Mouse (Mus musculus) heart, embryonic 14.5 days (tissue): ENCODE data around the gene Pigu. TPM values are rescaled to one million over a fixed set of nuclear protein-coding genes. Genes with fewer than 3 reads are reported as not detected.

ENCODE experiments used
- ATAC-seq: fragments of 200-750 bp; cut with Nextera tagmentation; 2 replicates; pipeline ENCODE4 v1.8.0; 2017; ENCODE audit warnings: low read depth, moderate TSS enrichment; ENCODE audit not compliant: insufficient number of reproducible peaks, insufficient read depth, low FRiP score
- H3K27ac ChIP-seq, 2 experiments: fragments of 200-500 bp in 1 of 2; fragments of 300-500 bp in 1 of 2; sonication (generic) in 1 of 2; replicated peaks in 1 of 2; 2 replicates each; pipeline ENCODE4 v1.5.1; 2012 to 2014; ENCODE audit warnings: low read depth in 2 of 2, low read length in 2 of 2, control low read depth in 1 of 2, mild to moderate bottlenecking in 1 of 2, mixed read lengths in 1 of 2; ENCODE audit not compliant: control insufficient read depth in 1 of 2, insufficient read depth in 1 of 2
- H3K27me3 ChIP-seq: fragments of 300-500 bp; sonication (generic); 2 replicates; pipeline ENCODE4 v1.6.1; 2014; ENCODE audit warnings: mild to moderate bottlenecking, low read length, control low read depth; ENCODE audit not compliant: control insufficient read depth, insufficient read depth
- H3K36me3 ChIP-seq: fragments of 300-500 bp; sonication (generic); 2 replicates; pipeline ENCODE4 v1.6.1; 2014; ENCODE audit warnings: mild to moderate bottlenecking, control low read depth, low read length, mixed read lengths; ENCODE audit not compliant: control insufficient read depth, insufficient read depth
- H3K4me1 ChIP-seq, 2 experiments: fragments of 200-500 bp in 1 of 2; fragments of 300-500 bp in 1 of 2; sonication (generic) in 1 of 2; 2 replicates each; pipeline ENCODE4 v1.6.1; 2012 to 2014; ENCODE audit warnings: low read length in 2 of 2, control low read depth in 1 of 2, mixed read lengths in 1 of 2; ENCODE audit not compliant: control insufficient read depth in 2 of 2, insufficient read depth in 2 of 2
- H3K4me2 ChIP-seq: fragments of 300-500 bp; sonication (generic); 2 replicates; pipeline ENCODE4 v1.6.1; 2014; ENCODE audit warnings: mild to moderate bottlenecking, low read length
- H3K4me3 ChIP-seq, 2 experiments: fragments of 200-500 bp in 1 of 2; fragments of 300-500 bp in 1 of 2; sonication (generic) in 1 of 2; 2 replicates each; pipeline ENCODE4 v1.5.1; 2012 to 2014; ENCODE audit warnings: low read length in 2 of 2, mild to moderate bottlenecking in 2 of 2, control low read depth in 1 of 2, low read depth in 1 of 2, moderate library complexity in 1 of 2; ENCODE audit not compliant: control insufficient read depth in 1 of 2, insufficient read depth in 1 of 2
- H3K9ac ChIP-seq: fragments of 300-500 bp; sonication (generic); 2 replicates; pipeline ENCODE4 v1.6.1; 2014; ENCODE audit warnings: mild to moderate bottlenecking, low read length
- H3K9me3 ChIP-seq: fragments of 300-500 bp; sonication (generic); 2 replicates; pipeline ENCODE4 v1.6.1; 2016; ENCODE audit warnings: low read length, control low read depth; ENCODE audit not compliant: control insufficient read depth
- WGBS: fragments of 180-500 bp; shearing (Covaris S2); extraction: QIAGEN DNeasy Blood & Tissue Kit; methylation state at CpG from one replicate; pipeline ENCODE4 v1.1.7; 2014; 5-methylcytosine and 5-hydroxymethylcytosine counted together
- polyA plus RNA-seq: library from polyadenylated mRNA; unstranded; fragments of >200 nt; fragmentation: Nextera tagmentation; extraction: Ambion mirVana; gene quantifications from 2 replicates; pipeline ENCODE4 v1.2.1, GENCODE M21; 2014

Gene Pigu
- polyA plus RNA-seq, 1 experiment from 2014 or later: 57.0 TPM

DNA sequence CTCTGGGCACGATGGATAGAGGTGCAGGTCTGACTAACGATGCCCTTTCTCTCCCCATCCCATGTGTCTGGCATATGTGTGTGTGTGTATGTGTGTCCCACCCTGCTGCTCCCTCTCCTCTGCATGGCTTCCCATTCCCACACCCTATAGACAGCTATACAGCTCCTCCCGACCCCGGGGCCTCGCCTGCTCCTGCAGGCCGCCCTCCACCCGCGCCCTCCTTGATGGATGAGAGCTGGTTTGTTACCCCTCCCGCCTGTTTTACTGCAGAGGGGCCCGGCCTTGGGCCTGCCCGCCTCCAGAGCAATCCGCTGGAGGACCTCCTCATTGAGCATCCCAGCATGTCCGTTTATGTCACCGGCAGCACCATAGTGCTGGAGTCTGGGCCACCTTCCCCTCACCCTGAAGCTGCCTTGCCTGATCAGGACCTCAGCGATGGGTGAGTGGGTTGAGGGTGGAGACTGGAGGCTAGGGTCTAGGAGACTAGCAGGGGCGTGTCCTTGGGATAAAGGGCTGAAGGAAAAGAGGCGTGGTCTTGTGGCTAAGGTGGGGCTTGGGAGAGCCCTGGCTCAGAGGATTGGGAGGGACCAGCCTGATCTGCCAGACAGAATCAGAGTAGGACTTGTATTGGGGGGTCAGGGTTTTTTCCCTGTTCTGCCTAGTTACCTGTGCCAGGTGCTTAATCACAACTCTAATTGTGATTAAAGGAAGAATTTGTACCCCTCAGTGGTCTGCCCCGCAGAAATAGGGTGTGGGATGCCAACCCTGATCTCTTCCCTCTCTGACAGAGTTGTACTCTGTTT lies 28.7 kb upstream of the Pigu start:
- Histone ChIP-seq H3K4me3 (no peak overlapping the region), H3K27ac (no peak overlapping the region), H3K4me1 (peaks cover 13 to 43% of the 10 kb centered on the region in 2 experiments), H3K4me2 (no peak overlapping the region), H3K9me3 (no peaks in the 10 kb centered on the region), H3K9ac (no peak overlapping the region; the same call in 1 of the 2 replicates), H3K27me3 (no peaks in the 10 kb centered on the region), H3K36me3 (peaks cover 63% of the 10 kb centered on the region)
- WGBS: 71% methylated on average over 18 of the region's 18 CpGs
- ATAC-seq: no peak

DNA sequence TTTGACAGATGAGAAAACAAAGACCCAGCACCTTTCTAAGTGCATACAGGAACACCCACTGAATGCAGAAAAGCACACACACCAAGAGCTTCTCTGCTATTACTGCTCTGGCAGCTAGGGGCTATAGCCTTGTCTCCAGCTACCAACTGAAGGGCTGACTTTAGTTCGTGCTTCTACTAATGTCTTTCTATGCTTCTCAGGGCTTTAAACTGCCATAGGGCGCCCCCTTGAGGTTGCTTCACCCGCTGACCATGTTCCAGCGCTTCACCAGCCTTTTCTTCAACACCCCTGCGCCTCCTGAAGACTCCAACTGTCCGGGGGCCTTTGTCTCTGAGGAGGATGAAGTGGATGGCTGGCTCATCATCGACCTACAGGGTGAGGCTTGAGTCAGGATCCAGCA lies 27.9 kb upstream of the Pigu start:
- H3K4me2 ChIP-seq: no peak overlapping the region
- H3K27me3 ChIP-seq: no peaks in the 10 kb centered on the region
- no peak overlapping the region for H3K4me3 ChIP-seq
- H3K9me3 ChIP-seq: no peaks in the 10 kb centered on the region
- no peak overlapping the region for H3K27ac ChIP-seq
- no peak for ATAC-seq
- no peak overlapping the region for H3K9ac ChIP-seq
- H3K4me1 ChIP-seq: peaks cover 13 to 47% of the 10 kb centered on the region in 2 experiments
- 35% methylated on average over 7 of the region's 7 CpGs for whole genome bisulfite sequencing
- H3K36me3 ChIP-seq: peaks cover 55% of the 10 kb centered on the region

DNA sequence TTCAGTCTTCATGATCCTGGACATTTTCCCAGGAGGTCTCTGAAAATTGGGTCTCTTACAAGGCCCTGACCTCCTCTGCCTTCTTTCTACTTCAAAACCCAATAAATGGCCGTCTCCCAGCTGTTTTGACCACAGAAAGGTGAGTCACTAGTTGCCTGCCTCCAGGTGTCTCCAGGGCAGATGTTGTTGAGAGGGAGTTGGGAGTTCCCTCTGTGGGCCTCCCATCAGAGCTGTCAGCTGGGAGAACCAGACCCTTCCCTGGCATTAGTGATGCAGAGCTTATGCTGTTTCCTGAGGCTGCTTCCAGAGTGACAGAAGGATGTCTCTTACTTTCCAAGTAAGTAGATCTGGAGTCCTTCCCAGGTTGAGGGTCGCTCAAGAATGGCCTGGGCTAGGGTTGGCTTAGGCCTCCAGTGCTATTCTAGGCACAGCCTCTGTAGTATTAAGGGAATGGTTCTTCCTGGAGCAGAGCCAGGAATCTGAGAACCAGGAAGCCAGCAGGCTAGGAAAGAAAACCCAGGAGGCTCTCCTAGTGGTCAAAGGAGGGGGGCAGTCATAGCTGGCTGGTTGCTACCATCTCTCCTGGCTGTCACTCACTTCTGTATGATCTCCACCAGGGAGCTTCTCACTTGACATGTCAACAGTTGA lies 25.7 kb upstream of the Pigu start:
- H3K9ac ChIP-seq: peak overlapping the region; percentile 95
- 34% methylated on average over 2 of the region's 2 CpGs for WGBS
- peak overlapping the region; percentile 78 to 84 for H3K4me3 ChIP-seq
- H3K27ac ChIP-seq: peak overlapping the region; percentile 67 to 100
- H3K27me3 ChIP-seq: no peaks in the 10 kb centered on the region
- peak overlapping the region; percentile 78 for H3K4me2 ChIP-seq
- ATAC-seq: peak; percentile 28
- peaks cover 9 to 33% of the 10 kb centered on the region in 2 experiments for H3K4me1 ChIP-seq
- peaks cover 33% of the 10 kb centered on the region for H3K36me3 ChIP-seq
- H3K9me3 ChIP-seq: no peaks in the 10 kb centered on the region

DNA sequence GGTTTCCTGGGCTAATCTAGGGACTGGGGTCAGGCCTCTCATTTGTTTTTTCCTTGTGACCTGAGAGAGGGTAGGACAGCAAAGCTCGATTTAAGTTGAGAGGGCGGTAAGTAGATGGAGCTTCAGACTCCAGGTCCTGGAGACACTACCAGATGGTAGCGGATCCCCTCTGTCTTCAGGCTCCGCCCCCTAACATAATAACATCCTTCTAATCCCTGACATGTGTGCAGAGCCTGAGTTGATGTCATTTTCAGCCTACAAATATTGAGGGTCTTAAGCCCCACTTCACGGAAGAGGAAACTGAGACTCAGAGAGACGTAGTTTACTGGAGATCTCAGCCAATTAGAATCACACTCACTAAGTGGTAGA lies 25.1 kb upstream of the Pigu start:
- ATAC-seq: no peak
- Histone ChIP-seq H3K4me3 (peak overlapping the region; percentile 78 to 84), H3K27me3 (no peaks in the 10 kb centered on the region), H3K4me1 (peaks cover 9 to 33% of the 10 kb centered on the region in 2 experiments), H3K9ac (peak overlapping the region; percentile 95), H3K4me2 (peak overlapping the region; percentile 78), H3K27ac (peak overlapping the region; percentile 67 to 100), H3K36me3 (peaks cover 27% of the 10 kb centered on the region), H3K9me3 (no peaks in the 10 kb centered on the region)
- 11% methylated on average over 6 of the region's 6 CpGs for WGBS

DNA sequence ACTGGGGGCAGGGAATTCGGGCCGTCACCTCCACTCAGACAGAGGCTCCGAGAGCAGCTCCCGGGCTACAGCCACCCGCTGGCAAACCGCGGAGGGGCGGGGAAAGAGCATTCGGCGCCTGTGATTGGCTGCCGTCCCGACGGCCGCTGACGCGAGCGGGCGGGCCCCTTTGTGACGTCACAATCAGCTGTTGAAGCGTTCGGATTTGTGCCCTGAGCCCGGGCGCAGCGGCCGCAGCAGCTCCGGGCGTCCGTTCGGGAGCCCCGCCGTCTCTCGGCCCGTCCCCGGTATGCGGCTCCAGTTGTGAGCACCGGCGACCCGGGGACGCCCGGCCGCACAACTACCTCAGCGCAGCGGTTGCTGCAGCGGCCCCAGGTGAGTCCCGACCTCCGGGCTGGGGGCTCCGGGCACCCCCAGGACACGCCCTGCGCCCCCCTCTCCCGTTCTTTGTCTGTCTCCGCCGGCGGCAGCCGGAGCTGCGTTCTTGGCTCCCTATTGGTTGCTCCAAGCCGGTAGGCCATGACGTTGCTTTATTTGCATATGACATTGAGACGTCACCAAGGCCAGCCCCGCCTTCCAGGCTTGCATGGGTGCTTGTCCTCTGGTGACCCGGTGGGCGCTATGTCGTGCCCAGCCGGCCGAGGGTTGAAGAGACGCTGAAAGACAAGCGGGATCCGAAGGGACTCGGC lies 24.6 kb upstream of the Pigu start:
- peak overlapping the region; percentile 95 for H3K9ac ChIP-seq
- peak overlapping the region; percentile 78 for H3K4me2 ChIP-seq
- peak; percentile 88 for ATAC-seq
- H3K27ac ChIP-seq: peak overlapping the region; percentile 97 to 100
- no peaks in the 10 kb centered on the region for H3K27me3 ChIP-seq
- WGBS: under 1% methylated on average over 55 of the region's 68 CpGs
- H3K4me1 ChIP-seq: peaks cover 9 to 30% of the 10 kb centered on the region in 2 experiments
- H3K4me3 ChIP-seq: peak overlapping the region; percentile 78 to 84
- no peaks in the 10 kb centered on the region for H3K9me3 ChIP-seq
- H3K36me3 ChIP-seq: peaks cover 21% of the 10 kb centered on the region

DNA sequence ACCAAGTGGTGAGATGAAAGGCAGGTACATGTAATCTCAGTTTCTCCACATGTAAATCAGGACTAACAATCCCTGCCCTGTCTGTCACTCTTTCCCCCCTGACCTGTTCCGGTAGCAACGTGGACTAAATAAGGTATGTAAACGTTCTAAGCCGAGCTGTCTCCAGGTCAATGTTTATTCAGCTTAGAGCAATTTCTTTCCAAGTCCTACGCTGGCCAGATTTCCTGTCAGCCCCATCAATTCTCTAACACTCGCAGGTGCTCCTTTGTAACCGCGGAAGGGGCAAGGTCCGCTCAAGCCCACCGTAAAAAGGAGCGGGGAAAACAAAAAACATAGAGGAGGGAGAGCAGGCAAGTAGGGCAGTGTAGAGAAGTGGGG lies 23.8 kb upstream of the Pigu start:
- no peak for ATAC-seq

DNA sequence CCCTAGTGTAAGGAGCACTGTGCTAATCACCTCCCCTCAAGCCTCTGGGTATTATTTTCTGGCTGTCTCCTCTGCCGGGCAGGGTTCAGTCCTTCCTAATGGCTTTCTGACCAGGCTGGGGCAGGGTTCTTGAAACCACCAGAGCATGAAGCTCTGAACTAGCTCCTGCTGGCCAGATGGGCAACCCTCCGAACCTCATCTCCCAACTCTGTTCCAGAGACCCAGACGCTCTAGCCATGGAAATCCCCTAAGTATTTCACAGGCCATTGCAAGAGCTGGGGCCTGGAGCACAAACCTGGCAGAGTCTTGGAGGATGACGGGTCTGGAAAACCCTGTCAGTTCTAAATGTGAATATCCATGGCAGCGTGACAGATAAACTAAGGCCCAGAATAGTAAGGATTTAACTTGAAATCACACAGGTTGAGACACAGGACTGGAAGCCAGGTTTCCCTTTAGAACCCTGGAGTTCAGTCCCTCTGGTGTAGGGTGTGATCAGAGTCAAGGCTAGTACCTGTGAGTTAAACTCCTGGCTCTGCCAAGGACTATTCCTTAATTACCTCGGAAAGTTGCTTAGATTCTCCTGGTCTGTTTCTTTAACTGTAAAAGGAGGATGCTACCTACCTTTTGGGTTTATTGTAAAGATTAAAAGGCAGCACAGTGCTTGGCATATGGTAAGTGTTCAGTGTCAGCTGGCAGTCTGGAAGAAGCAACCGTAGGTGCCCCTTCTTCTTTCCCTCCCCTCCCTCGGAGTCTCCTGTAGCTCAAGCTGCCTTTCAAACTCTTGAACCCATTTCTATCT lies 23.2 kb upstream of the Pigu start, which contains the start of gene Trp53inp2:
Trp53inp2 (plus strand) TSS at position 799 of the 799 bp plus-strand sequence.
- Histone ChIP-seq H3K9me3 (no peaks in the 10 kb centered on the region), H3K9ac (peak within 1 kb of the TSS; percentile 95), H3K4me1 (peaks cover 9 to 29% of the 10 kb centered on the region in 2 experiments), H3K27me3 (no peaks in the 10 kb centered on the region), H3K27ac (peak within 1 kb of the TSS; percentile 97 to 100), H3K4me2 (peak within 1 kb of the TSS; percentile 78), H3K4me3 (peak within 1 kb of the TSS; percentile 78 to 84), H3K36me3 (peaks cover 8% of the 10 kb centered on the region)
- 58% methylated on average over 8 of the region's 8 CpGs for WGBS
- no peak for ATAC-seq

More for the DNA sequence above, 23.8 kb upstream of the Pigu start:
- WGBS: 3% methylated on average over 11 of the region's 11 CpGs
- Histone ChIP-seq H3K9me3 (no peaks in the 10 kb centered on the region), H3K4me1 (peaks cover 9 to 29% of the 10 kb centered on the region in 2 experiments), H3K27me3 (no peaks in the 10 kb centered on the region), H3K9ac (peak overlapping the region; percentile 95), H3K4me3 (peak overlapping the region; percentile 78 to 84), H3K36me3 (peaks cover 14% of the 10 kb centered on the region), H3K4me2 (peak overlapping the region; percentile 78), H3K27ac (peak overlapping the region; percentile 76 to 100; a peak in 3 of 4 replicates)
